In the genomic region with DNA sequence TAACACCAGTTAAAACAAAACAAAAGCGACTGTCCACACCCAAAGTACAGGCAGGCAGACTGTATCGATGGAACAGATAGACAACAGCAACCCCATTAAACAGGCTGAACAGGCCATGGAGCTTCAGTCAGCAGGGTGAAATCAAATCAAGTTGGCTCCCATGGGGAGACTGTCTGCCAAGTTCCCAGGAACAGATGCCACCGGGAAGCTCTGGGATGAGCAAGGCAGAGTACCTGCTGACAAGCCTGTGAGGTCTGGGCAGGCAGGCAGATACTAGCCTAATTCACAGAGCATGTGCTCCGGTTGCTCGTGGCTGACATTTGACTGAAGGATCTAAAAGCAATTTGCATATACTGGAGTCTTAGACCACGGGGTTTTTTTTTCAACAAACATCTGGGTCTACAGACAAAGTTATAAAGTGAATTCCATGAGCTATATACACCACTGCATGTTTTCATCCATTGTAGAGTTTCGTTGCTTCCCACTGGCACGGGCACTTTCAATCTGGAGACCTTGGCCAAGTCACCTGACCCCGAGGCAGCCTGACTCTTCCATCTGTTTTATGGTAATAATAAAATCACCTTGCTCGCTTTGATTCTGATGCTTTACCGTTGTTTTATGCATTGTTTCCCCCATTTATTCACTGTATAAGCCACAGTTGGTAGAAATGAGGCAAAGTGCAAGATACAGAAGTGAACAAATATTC, we compare ENCODE assay signal across 12 mouse cellular contexts. TPM values are rescaled to one million over a fixed set of nuclear protein-coding genes. Genes with fewer than 3 reads are reported as not detected.
DNase-seq lines count a peak whose midpoint lies in the region; ATAC-seq lines count a peak whose summit lies in the region.
"Had no signal": no experiment of that assay in that cellular context is flagged by ENCODE, and none has a peak within 500 bp of the region (broad histone marks: within the 10 kb centered on the region; RNA-seq: fewer than 3 reads in every experiment).

No protein-coding gene starts in this region.

- no peak overlapping the region for H3K4me3 ChIP-seq in forebrain, embryonic 14.5 days (ENCODE audit: low read depth, low read length)
- H3K4me3 ChIP-seq in forebrain, embryonic 12.5 days (replicated peaks) = no peak overlapping the region
- H3K4me3 ChIP-seq in kidney, embryonic 15.5 days (replicated peaks) = no peak overlapping the region

- no peak overlapping the region for H3K4me2 ChIP-seq in forebrain, embryonic 14.5 days (ENCODE audit: low read length)
- no peak overlapping the region for H3K4me2 ChIP-seq in forebrain, embryonic 12.5 days
- no peak overlapping the region for H3K4me2 ChIP-seq in kidney, embryonic 15.5 days

- WGBS in forebrain, embryonic 14.5 days = 72% methylated on average over 11 of the region's 11 CpGs
- 84% methylated on average over 11 of the region's 11 CpGs for WGBS in forebrain, embryonic 12.5 days
- WGBS in kidney, embryonic 15.5 days = 85% methylated on average over 11 of the region's 11 CpGs

- H3K36me3 ChIP-seq in forebrain, embryonic 14.5 days (ENCODE audit: control insufficient read depth, insufficient read depth, low read length) = no peaks in the 10 kb centered on the region
- H3K36me3 ChIP-seq in forebrain, embryonic 12.5 days (replicated peaks) = no peaks in the 10 kb centered on the region
- H3K36me3 ChIP-seq in kidney, embryonic 15.5 days = no peaks in the 10 kb centered on the region

- peak; percentile 77 for ATAC-seq in forebrain, embryonic 14.5 days
- ATAC-seq in forebrain, embryonic 12.5 days (ENCODE audit: low FRiP score) = no peak
- ATAC-seq in kidney, embryonic 15.5 days (replicated peaks; ENCODE audit: low FRiP score) = no peak

- no peak overlapping the region for H3K27ac ChIP-seq in forebrain, embryonic 14.5 days (ENCODE audit: low read depth, low read length)
- no peak overlapping the region for H3K27ac ChIP-seq in forebrain, embryonic 12.5 days
- H3K27ac ChIP-seq in kidney, embryonic 15.5 days = no peak overlapping the region

- no peaks in the 10 kb centered on the region for H3K27me3 ChIP-seq in forebrain, embryonic 14.5 days (replicated peaks; ENCODE audit: control insufficient read depth, insufficient read depth, low read length)
- no peaks in the 10 kb centered on the region for H3K27me3 ChIP-seq in forebrain, embryonic 12.5 days
- H3K27me3 ChIP-seq in kidney, embryonic 15.5 days = no peaks in the 10 kb centered on the region

- no peak overlapping the region for H3K9ac ChIP-seq in forebrain, embryonic 14.5 days (ENCODE audit: low read length)
- no peak overlapping the region for H3K9ac ChIP-seq in forebrain, embryonic 12.5 days
- no peak overlapping the region for H3K9ac ChIP-seq in kidney, embryonic 15.5 days

- DNase-seq in forebrain, embryonic 14.5 days (ENCODE audit: low spot score) = peak; percentile 70
- peak; percentile 6 for DNase-seq in retina, adult 2 months (ENCODE audit: low read depth, low spot score)
- DNase-seq in retina, postnatal 1 day = no peak
- DNase-seq in gonadal fat pad, adult 2 months (ENCODE audit: low read depth) = peak; percentile 9
- peak; percentile 41 for DNase-seq in telencephalon, adult 2 months (ENCODE audit: low read depth, low spot score)
- DNase-seq in kidney, postnatal 25 days = no peak
- DNase-seq: kidney, adult 8-10 months; thymus, postnatal 4 days had no signal

- no peaks in the 10 kb centered on the region for H3K4me1 ChIP-seq in forebrain, embryonic 14.5 days (ENCODE audit: control insufficient read depth, insufficient read depth, low read length)
- no peaks in the 10 kb centered on the region for H3K4me1 ChIP-seq in forebrain, embryonic 12.5 days
- H3K4me1 ChIP-seq in kidney, embryonic 15.5 days = 0 out of 2 replicates have a peak, but pooled peaks cover 3% of the 10 kb centered on the region

- H3K9me3 ChIP-seq in forebrain, embryonic 14.5 days (replicated peaks; ENCODE audit: control insufficient read depth, low read length) = no peaks in the 10 kb centered on the region
- no peaks in the 10 kb centered on the region for H3K9me3 ChIP-seq in forebrain, embryonic 12.5 days
- no peaks in the 10 kb centered on the region for H3K9me3 ChIP-seq in kidney, embryonic 15.5 days (replicated peaks)

RNA-seq across cellular contexts. Expression of a gene that starts 50.1 kb away (rescaled TPM):
- polyA plus RNA-seq in forebrain, embryonic 14.5 days (2014; fragmentation: Nextera tagmentation; extraction: Ambion mirVana) = not detected in 2 replicates
- not detected in 2 replicates for polyA plus RNA-seq in forebrain, embryonic 12.5 days (2016; fragmentation: Nextera tagmentation; extraction: Ambion mirVana)
- polyA plus RNA-seq in gonadal fat pad, adult 2 months (2012; rRNA removed) = 0.03 TPM in 1 of 2 replicates, not detected in the other
- polyA plus RNA-seq in kidney, embryonic 15.5 days (2015; fragmentation: Nextera tagmentation; extraction: Ambion mirVana) = not detected in 2 replicates
- polyA plus RNA-seq: C2C12; liver, embryonic 16.5 days had no signal

Comparison
In these comparisons a context has a peak if more than half of its experiments do, and no peak if none do; other contexts are left out.
1. DNase-seq: peak in forebrain, embryonic 14.5 days (single experiment), retina, adult 2 months (single experiment), gonadal fat pad, adult 2 months (single experiment) and telencephalon, adult 2 months (single experiment); none in retina, postnatal 1 day (single experiment) and kidney, postnatal 25 days (0 of 2).